Mouse (Mus musculus) midbrain, embryonic 14.5 days (tissue): Measurements from ENCODE around the gene Sept10. TPM values are rescaled to one million over a fixed set of nuclear protein-coding genes. Genes with fewer than 3 reads are reported as not detected.

Experiments
- ATAC-seq: fragments of 200-750 bp; cut with Nextera tagmentation; 2 replicates; pipeline ENCODE4 v1.8.0; 2017; ENCODE audit warnings: moderate number of reproducible peaks, moderate library complexity; ENCODE audit not compliant: low FRiP score, low TSS enrichment
- DNase-seq: peaks from one replicate; pipeline ENCODE4 v3.0.0-alpha.2; 2015
- H3K27ac ChIP-seq: fragments of 300-500 bp; sonication (generic); replicated peaks from 2 replicates; pipeline ENCODE4 v1.5.1; 2014; ENCODE audit warnings: mild to moderate bottlenecking, low read depth, low read length, moderate library complexity
- H3K27me3 ChIP-seq: fragments of 300-500 bp; sonication (generic); 2 replicates; pipeline ENCODE4 v1.6.1; 2014; ENCODE audit warnings: low read length, control low read depth, mixed read lengths; ENCODE audit not compliant: control insufficient read depth, insufficient read depth
- H3K36me3 ChIP-seq: fragments of 300-500 bp; sonication (generic); 2 replicates; pipeline ENCODE4 v1.6.1; 2014; ENCODE audit warnings: low read length, control low read depth; ENCODE audit not compliant: control insufficient read depth, insufficient read depth
- H3K4me1 ChIP-seq: fragments of 300-500 bp; sonication (generic); 2 replicates; pipeline ENCODE4 v1.6.1; 2014; ENCODE audit warnings: mild to moderate bottlenecking, antibody characterized with exemption, low read length, control low read depth; ENCODE audit not compliant: control insufficient read depth, insufficient read depth
- H3K4me2 ChIP-seq: fragments of 300-500 bp; sonication (generic); 2 replicates; pipeline ENCODE4 v1.6.1; 2014; ENCODE audit warnings: mild to moderate bottlenecking, low read length, moderate library complexity
- H3K4me3 ChIP-seq: fragments of 300-500 bp; sonication (generic); replicated peaks from 2 replicates; pipeline ENCODE4 v1.5.1; 2014; ENCODE audit warnings: low read depth, low read length
- H3K9ac ChIP-seq: fragments of 300-500 bp; sonication (generic); replicated peaks from 2 replicates; pipeline ENCODE4 v1.6.1; 2014; ENCODE audit warnings: mild to moderate bottlenecking, low read length, moderate library complexity
- H3K9me3 ChIP-seq: fragments of 300-500 bp; sonication (generic); 2 replicates; pipeline ENCODE4 v1.6.1; 2016; ENCODE audit warnings: low read length, control low read depth, mixed read lengths; ENCODE audit not compliant: control insufficient read depth
- WGBS: fragments of 180-500 bp; shearing (Covaris S2); extraction: QIAGEN DNeasy Blood & Tissue Kit; methylation state at CpG from one replicate; pipeline ENCODE4 v1.1.7; 2014; 5-methylcytosine and 5-hydroxymethylcytosine counted together
- polyA plus RNA-seq: library from polyadenylated mRNA; unstranded; fragments of >200 nt; fragmentation: Nextera tagmentation; extraction: Ambion mirVana; gene quantifications from 2 replicates; pipeline ENCODE4 v1.2.1, GENCODE M21; 2014

The Sept10 gene
- polyA plus RNA-seq, 1 experiment from 2014 or later, result 18.4 TPM

DNA sequence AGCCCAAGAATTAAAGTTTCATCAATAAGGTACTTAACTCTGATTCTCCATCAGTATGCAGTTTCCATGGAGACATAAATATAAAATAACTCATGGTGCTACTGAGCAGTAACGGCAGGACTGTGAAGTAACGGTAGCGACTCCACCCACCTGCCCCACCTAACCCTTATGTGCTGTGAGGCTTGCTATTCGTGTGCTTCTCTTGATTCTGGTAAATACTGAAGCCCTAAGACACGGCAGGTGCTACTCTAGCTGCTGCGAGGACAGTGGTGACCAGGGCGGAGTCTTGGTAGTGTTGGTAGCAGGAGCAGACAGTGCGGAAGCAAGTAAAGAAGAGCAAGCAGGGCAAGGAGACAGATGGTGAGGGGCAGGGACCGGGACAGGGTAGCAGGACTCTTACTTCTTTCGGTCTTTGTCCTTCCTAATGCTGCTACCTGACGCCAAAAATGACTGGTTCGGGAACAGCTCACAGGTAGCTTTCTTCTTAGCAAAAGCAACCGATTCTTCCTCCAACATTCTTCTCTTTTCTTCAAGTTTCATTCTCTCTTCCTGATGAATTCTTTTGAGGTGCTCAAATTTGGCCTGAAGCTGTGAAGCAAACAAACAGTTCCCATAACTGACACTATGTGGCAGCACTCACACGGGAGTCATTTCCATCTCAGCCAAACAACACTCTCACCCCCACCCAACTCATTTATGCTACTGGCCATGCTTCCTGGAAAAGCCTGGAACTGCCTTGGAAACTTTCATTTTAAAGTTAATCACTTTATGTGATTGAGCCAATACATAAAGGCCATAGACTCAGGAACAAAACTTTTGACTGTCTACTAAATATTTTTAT lies 55.3 kb downstream of the Sept10 start:
- Histone ChIP-seq H3K4me3 (no peak overlapping the region), H3K9ac (no peak overlapping the region), H3K9me3 (no peaks in the 10 kb centered on the region), H3K27ac (no peak overlapping the region), H3K36me3 (0 out of 2 replicates have a peak, but pooled peaks cover 7% of the 10 kb centered on the region), H3K4me1 (no peaks in the 10 kb centered on the region), H3K4me2 (no peak overlapping the region), H3K27me3 (no peaks in the 10 kb centered on the region)
- ATAC-seq, result no peak
- peak; percentile 77 for DNase-seq
- WGBS, result 80% methylated on average over 14 of the region's 14 CpGs

- Histone ChIP-seq H3K27me3 (no peaks in the 10 kb centered on the region), H3K9me3 (no peaks in the 10 kb centered on the region), H3K36me3 (0 out of 2 replicates have a peak, but pooled peaks cover 4% of the 10 kb centered on the region), H3K4me2 (no peak overlapping the region), H3K27ac (no peak overlapping the region), H3K4me1 (no peaks in the 10 kb centered on the region), H3K9ac (no peak overlapping the region), H3K4me3 (no peak overlapping the region)
- ATAC-seq, result no peak
- no peak for DNase-seq
- WGBS, result 66% methylated on average over 4 of the region's 4 CpGs
Measured at GRCm38 (mm10) chr10:59162185-59162897, 59.3 kb downstream of the Sept10 start.

DNA sequence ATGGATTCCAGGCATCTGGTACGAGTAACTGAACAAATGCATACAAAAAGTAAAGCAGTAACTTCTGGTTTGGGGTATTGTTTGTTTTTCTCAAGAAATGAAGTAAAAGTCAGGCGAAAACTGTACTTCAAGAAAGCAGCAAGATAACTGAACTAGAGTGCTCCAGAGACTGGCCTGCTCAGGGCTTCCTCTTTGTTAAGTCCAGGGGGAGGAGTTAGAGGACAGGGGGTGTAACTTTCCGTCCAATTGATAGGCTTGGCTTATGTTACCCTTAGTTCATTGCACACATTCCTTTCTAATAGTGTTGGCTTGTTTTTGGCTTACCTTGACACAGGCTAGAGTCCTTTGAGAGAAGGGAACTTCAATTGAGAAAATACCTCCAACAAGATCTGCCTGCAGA lies 63.0 kb downstream of the Sept10 start:
- WGBS, result 82% methylated on average over 3 of the region's 3 CpGs
- Histone ChIP-seq H3K4me3 (no peak overlapping the region), H3K9me3 (no peaks in the 10 kb centered on the region), H3K4me1 (no peaks in the 10 kb centered on the region), H3K27ac (no peak overlapping the region), H3K4me2 (no peak overlapping the region), H3K27me3 (no peaks in the 10 kb centered on the region), H3K9ac (no peak overlapping the region), H3K36me3 (no peaks in the 10 kb centered on the region)
- no peak for ATAC-seq
- DNase-seq, result no peak

GRCm38 (mm10) chr10:59152544-59153081 lies 69.0 kb downstream of the Sept10 start:
- Histone ChIP-seq H3K4me2 (no peak overlapping the region), H3K36me3 (no peaks in the 10 kb centered on the region), H3K9me3 (peaks cover 4% of the 10 kb centered on the region; the same call in 1 of the 2 replicates), H3K4me1 (no peaks in the 10 kb centered on the region), H3K9ac (no peak overlapping the region), H3K27me3 (no peaks in the 10 kb centered on the region; the same call in 1 of the 2 replicates), H3K4me3 (no peak overlapping the region), H3K27ac (no peak overlapping the region)
- DNase-seq (no peak), ATAC-seq (no peak)
- 74% methylated on average over 5 of the region's 5 CpGs for WGBS

DNA sequence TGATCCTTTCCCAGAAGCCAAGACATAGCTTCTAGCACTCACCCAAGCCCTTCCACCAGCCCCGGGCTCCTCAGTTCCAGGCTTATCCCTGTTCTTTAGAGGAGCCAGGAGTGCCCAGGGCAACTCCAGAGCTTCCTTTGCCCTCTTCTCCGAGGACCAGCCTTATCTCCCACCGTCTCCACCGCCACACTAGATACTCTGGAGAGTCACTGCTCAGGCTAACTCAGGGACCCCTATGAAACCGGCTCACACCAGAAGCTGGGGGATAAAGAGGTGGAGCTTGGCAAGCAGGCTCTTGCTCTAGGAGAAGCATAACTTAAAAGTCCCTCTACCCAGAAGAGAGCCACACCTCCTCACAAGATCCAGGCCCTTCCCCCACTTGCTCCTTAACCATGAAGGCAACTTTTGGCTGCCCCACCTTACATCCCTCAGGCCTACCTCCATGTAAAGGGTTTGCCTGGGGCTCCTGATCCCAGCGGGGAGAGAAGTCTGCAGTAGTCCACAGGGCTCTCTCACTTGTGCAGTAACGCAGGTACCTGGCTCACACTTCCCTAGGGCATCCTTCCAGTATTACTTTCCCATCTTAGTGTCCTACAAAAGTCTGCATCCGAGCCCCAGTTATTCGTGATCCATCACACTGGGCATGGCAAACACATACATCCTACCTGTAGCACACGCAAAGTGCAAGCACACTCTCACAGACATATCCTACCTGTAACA lies 70.5 kb downstream of the Sept10 start:
- ATAC-seq, result no peak
- H3K27ac ChIP-seq, result no peak overlapping the region
- no peak for DNase-seq
- H3K27me3 ChIP-seq, result no peaks in the 10 kb centered on the region; the same call in 1 of the 2 replicates
- WGBS, result 93% methylated on average over 10 of the region's 10 CpGs
- no peaks in the 10 kb centered on the region for H3K4me1 ChIP-seq
- H3K4me3 ChIP-seq, result no peak overlapping the region
- peaks cover 4% of the 10 kb centered on the region; the same call in 1 of the 2 replicates for H3K9me3 ChIP-seq
- no peak overlapping the region for H3K4me2 ChIP-seq
- no peak overlapping the region for H3K9ac ChIP-seq
- no peaks in the 10 kb centered on the region for H3K36me3 ChIP-seq

DNA sequence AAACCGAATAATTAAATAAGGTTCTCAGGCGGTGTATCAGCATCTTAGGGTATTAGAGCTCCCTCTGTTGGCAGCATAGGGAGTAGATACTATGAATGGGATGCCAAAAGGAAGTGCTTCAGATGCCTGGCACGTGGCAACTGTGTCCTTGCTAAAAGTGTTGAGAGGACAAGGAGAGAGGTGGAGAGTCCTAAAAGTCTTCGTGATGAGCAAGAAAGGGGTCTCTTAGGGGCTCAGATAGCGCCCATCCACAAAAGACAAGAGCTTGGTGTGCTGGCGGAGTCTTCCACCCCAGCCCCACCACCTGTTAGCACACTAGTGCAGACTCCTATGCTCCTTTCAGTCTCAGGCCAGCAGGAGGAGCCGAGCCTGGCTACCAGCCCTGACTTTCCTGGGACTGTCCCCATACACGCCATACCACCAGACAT lies 71.7 kb downstream of the Sept10 start:
- 0 out of 2 replicates have a peak, but pooled peaks have one; percentile 53 for ATAC-seq
- Histone ChIP-seq H3K9ac (no peak overlapping the region), H3K4me1 (no peaks in the 10 kb centered on the region), H3K27me3 (no peaks in the 10 kb centered on the region; the same call in 1 of the 2 replicates), H3K4me3 (no peak overlapping the region), H3K4me2 (no peak overlapping the region), H3K9me3 (peaks cover 4% of the 10 kb centered on the region; the same call in 1 of the 2 replicates), H3K36me3 (no peaks in the 10 kb centered on the region), H3K27ac (no peak overlapping the region)
- 18% methylated on average over 8 of the region's 8 CpGs for WGBS
- peak; percentile 87 for DNase-seq

DNA sequence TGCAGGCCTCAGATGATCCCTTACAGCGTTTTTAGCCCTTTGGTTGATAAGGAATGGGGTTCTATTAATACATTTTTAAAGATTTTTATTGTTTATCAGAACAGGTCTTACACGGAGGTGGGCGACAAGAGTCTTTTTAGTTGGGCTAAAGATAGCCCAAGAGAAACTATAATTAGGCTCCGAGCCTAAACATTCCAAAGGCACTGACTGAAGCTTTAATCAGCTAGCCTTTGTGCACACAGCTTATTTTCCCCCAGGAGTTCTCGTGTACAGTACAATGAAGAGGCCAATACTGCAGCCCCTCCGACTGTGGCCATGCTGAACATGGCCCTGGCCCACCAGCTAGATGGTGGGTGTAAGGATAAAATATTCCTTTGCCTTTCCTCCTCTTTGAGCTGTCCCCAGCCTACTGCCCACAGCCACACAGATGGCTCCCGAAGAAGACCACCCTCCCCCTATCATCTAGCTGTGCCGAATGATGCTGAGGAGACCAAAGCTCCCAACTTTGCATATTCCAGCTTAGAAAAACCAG lies 88.1 kb downstream of the Sept10 start:
- H3K36me3 ChIP-seq, result no peaks in the 10 kb centered on the region
- 0 out of 2 replicates have a peak overlapping the region, but pooled peaks have one; percentile 26 for H3K27ac ChIP-seq
- no peak overlapping the region for H3K4me2 ChIP-seq
- DNase-seq, result peak; percentile 14
- H3K9me3 ChIP-seq, result no peaks in the 10 kb centered on the region
- WGBS, result 57% methylated on average over 8 of the region's 8 CpGs
- H3K9ac ChIP-seq, result no peak overlapping the region
- ATAC-seq, result no peak
- H3K27me3 ChIP-seq, result no peaks in the 10 kb centered on the region
- no peak overlapping the region for H3K4me3 ChIP-seq
- H3K4me1 ChIP-seq, result 0 out of 2 replicates have a peak, but pooled peaks cover 5% of the 10 kb centered on the region
